ENCODE assay signal across 22 mouse cellular contexts in the genomic region with DNA sequence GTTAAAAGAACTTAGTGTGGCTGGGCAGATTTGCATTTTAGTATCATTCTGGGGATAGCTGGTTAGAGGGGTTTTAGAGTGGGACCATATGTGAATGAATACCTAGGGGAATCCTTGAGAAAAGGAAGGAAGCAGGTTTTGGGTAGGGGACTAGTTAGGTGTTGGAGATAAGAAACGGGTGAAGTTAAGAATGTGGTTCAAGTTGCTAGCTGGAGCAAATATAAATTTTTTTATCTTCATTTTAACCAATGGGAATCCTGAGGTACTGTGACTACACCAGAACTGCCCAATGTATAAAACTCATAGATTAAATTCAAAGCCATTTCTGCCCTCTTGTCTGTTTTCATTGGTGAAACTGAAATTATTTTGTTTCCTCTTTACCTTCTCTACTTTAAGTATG. TPM values are rescaled to one million over a fixed set of nuclear protein-coding genes. Genes with fewer than 3 reads are reported as not detected.
DNase-seq lines count a peak whose midpoint lies in the region; ATAC-seq and TF ChIP-seq lines count a peak whose summit lies in the region.
"Had no signal": no experiment of that assay in that cellular context is flagged by ENCODE, and none has a peak within 500 bp of the region (broad histone marks: within the 10 kb centered on the region; RNA-seq: fewer than 3 reads in every experiment).

No protein-coding gene starts in this region.

- H3K4me1 ChIP-seq in erythroblast, embryonic 14.5 days (ENCODE audit: control insufficient read depth): peaks cover 74% of the 10 kb centered on the region
- H3K4me1 ChIP-seq in heart, embryonic 14.5 days (ENCODE audit: control insufficient read depth in 2 of 2, insufficient read depth in 2 of 2, low read length in 2 of 2): peaks cover 2 to 39% of the 10 kb centered on the region in 2 experiments; a peak in 3 of 4 replicates
- H3K4me1 ChIP-seq in heart, embryonic 16.5 days (ENCODE audit: control insufficient read depth, insufficient read depth, low read length): peaks cover 22% of the 10 kb centered on the region
- H3K4me1 ChIP-seq in liver, postnatal 0 days (ENCODE audit: insufficient read depth): peaks cover 59% of the 10 kb centered on the region

- DNase-seq in heart, postnatal 25 days (ENCODE audit: low spot score): no peak
- no peak for DNase-seq in liver, postnatal 0 days
- no peak for DNase-seq in MN1 (ENCODE audit: low spot score)
- DNase-seq in adrenal gland, adult (ENCODE audit: inconsistent age in 2 of 2, low spot score in 1 of 2): no peak
- DNase-seq: adrenal gland, adult 2 months; cerebellum, postnatal 10 days; gastrocnemius, postnatal 36 days; kidney, adult 18-20 months; kidney, postnatal 25 days; right cerebral cortex, adult 18-20 months; thymus, postnatal 4 days had no signal

- 24% methylated on average over 1 of the region's 1 CpGs for WGBS in heart, embryonic 14.5 days
- WGBS in heart, embryonic 16.5 days: 41% methylated on average over 1 of the region's 1 CpGs
- WGBS in liver, postnatal 0 days (ENCODE audit: insufficient replicate concordance): 30% methylated on average over 1 of the region's 1 CpGs

- H3K4me2 ChIP-seq in heart, embryonic 14.5 days (ENCODE audit: low read length): peak overlapping the region; percentile 83
- H3K4me2 ChIP-seq in heart, embryonic 16.5 days (ENCODE audit: low read depth, low read length): peak overlapping the region; percentile 77
- peak overlapping the region; percentile 92 for H3K4me2 ChIP-seq in liver, postnatal 0 days (ENCODE audit: low read depth, low read length)
- H3K4me2 ChIP-seq: embryonic facial prominence, embryonic 13.5 days; hindbrain, embryonic 12.5 days; neural tube, embryonic 12.5 days had no signal

- H3K9me3 ChIP-seq in erythroblast, embryonic 14.5 days (ENCODE audit: control insufficient read depth, low read length): no peaks in the 10 kb centered on the region
- H3K9me3 ChIP-seq in heart, embryonic 14.5 days (ENCODE audit: control insufficient read depth, low read length): no peaks in the 10 kb centered on the region
- no peaks in the 10 kb centered on the region for H3K9me3 ChIP-seq in heart, embryonic 16.5 days (replicated peaks; ENCODE audit: control insufficient read depth, low read length)
- H3K9me3 ChIP-seq in liver, postnatal 0 days (ENCODE audit: low read length): no peaks in the 10 kb centered on the region
- H3K9me3 ChIP-seq: embryonic facial prominence, embryonic 13.5 days; G1E; hindbrain, embryonic 12.5 days; midbrain, embryonic 10.5 days; neural tube, embryonic 12.5 days had no signal

- TF ChIP-seq CTCF in liver, postnatal 0 days (IDR thresholded peaks at IDR 0.05; ENCODE audit: low read depth): no peak

- no peaks in the 10 kb centered on the region for H3K27me3 ChIP-seq in erythroblast, embryonic 14.5 days (ENCODE audit: control insufficient read depth)
- no peaks in the 10 kb centered on the region for H3K27me3 ChIP-seq in heart, embryonic 14.5 days (ENCODE audit: control insufficient read depth, insufficient read depth, low read length)
- H3K27me3 ChIP-seq in heart, embryonic 16.5 days (ENCODE audit: control insufficient read depth, insufficient read depth, low read length): no peaks in the 10 kb centered on the region
- no peaks in the 10 kb centered on the region for H3K27me3 ChIP-seq in liver, postnatal 0 days (ENCODE audit: insufficient read depth, low read length)
- H3K27me3 ChIP-seq: embryonic facial prominence, embryonic 13.5 days; hindbrain, embryonic 12.5 days; neural tube, embryonic 12.5 days had no signal

- H3K27ac ChIP-seq in heart, embryonic 14.5 days (replicated peaks in 1 of 2; ENCODE audit: control insufficient read depth in 1 of 2, insufficient read depth in 1 of 2, low read depth in 2 of 2, low read length in 2 of 2): no peak overlapping the region
- no peak overlapping the region for H3K27ac ChIP-seq in heart, embryonic 16.5 days (ENCODE audit: low read length)
- peak overlapping the region; percentile 13; the same call in 1 of the 2 replicates for H3K27ac ChIP-seq in liver, postnatal 0 days (ENCODE audit: low read depth)
- H3K27ac ChIP-seq: embryonic facial prominence, embryonic 13.5 days; hindbrain, embryonic 12.5 days; macrophage; midbrain, embryonic 10.5 days; neural tube, embryonic 12.5 days had no signal

- peak overlapping the region; percentile 100 for H3K9ac ChIP-seq in heart, embryonic 14.5 days (ENCODE audit: low read length)
- H3K9ac ChIP-seq in heart, embryonic 16.5 days (ENCODE audit: low read length): peak overlapping the region; percentile 99; the same call in 1 of the 2 replicates
- peak overlapping the region; percentile 93 for H3K9ac ChIP-seq in liver, postnatal 0 days (replicated peaks)
- H3K9ac ChIP-seq: embryonic facial prominence, embryonic 13.5 days; hindbrain, embryonic 12.5 days; neural tube, embryonic 12.5 days had no signal

- TF ChIP-seq EP300 in liver, postnatal 0 days (IDR thresholded peaks at IDR 0.05; ENCODE audit: low read depth): no peak

- peak overlapping the region; percentile 100 for H3K4me3 ChIP-seq in erythroblast, embryonic 14.5 days (replicated peaks)
- peak overlapping the region in 1 of 2 experiments; percentile 98; a peak in 2 of 4 replicates for H3K4me3 ChIP-seq in heart, embryonic 14.5 days (ENCODE audit: control insufficient read depth in 1 of 2, insufficient read depth in 1 of 2, low read depth in 1 of 2, low read length in 2 of 2)
- peak overlapping the region; percentile 95 for H3K4me3 ChIP-seq in heart, embryonic 16.5 days (ENCODE audit: low read length)
- H3K4me3 ChIP-seq in liver, postnatal 0 days (ENCODE audit: low read depth, low read length): peak overlapping the region; percentile 85
- H3K4me3 ChIP-seq: embryonic facial prominence, embryonic 13.5 days; hindbrain, embryonic 12.5 days; midbrain, embryonic 10.5 days; neural tube, embryonic 12.5 days had no signal

- no peak for ATAC-seq in erythroblast, adult 5-6 weeks (replicated peaks; ENCODE audit: low FRiP score, poor library complexity, severe bottlenecking)
- no peak for ATAC-seq in heart, embryonic 14.5 days (ENCODE audit: insufficient number of reproducible peaks, insufficient read depth, low FRiP score, low read depth)
- no peak for ATAC-seq in heart, embryonic 16.5 days (replicated peaks; ENCODE audit: extremely low read depth, insufficient read depth, low FRiP score)
- no peak for ATAC-seq in liver, postnatal 0 days
- ATAC-seq: forebrain, embryonic 16.5 days had no signal

- peaks cover 68% of the 10 kb centered on the region for H3K36me3 ChIP-seq in erythroblast, embryonic 14.5 days (ENCODE audit: control insufficient read depth)
- no peaks in the 10 kb centered on the region for H3K36me3 ChIP-seq in heart, embryonic 14.5 days (ENCODE audit: control insufficient read depth, insufficient read depth, low read length)
- no peaks in the 10 kb centered on the region for H3K36me3 ChIP-seq in heart, embryonic 16.5 days (ENCODE audit: control insufficient read depth, insufficient read depth)
- H3K36me3 ChIP-seq in liver, postnatal 0 days (replicated peaks; ENCODE audit: insufficient read depth, low read length): peaks cover 4% of the 10 kb centered on the region; the same call in 1 of the 2 replicates
- H3K36me3 ChIP-seq: embryonic facial prominence, embryonic 13.5 days; hindbrain, embryonic 12.5 days; midbrain, embryonic 10.5 days; neural tube, embryonic 12.5 days had no signal

- intact Hi-C loops in heart, postnatal 25 days (cut with DNase I): loop anchor here (10.0 kb wide), 1 partner anchor 127 kb away; a partner anchor contains a TSS

RNA-seq across cellular contexts. Expression of a gene that starts 2.8 kb away (rescaled TPM):
- 12.8 and 18.6 TPM in 2 replicates for polyA plus RNA-seq in erythroblast, embryonic 14.5 days (2012)
- total RNA-seq in erythroblast, adult 5-6 weeks (2015; ENCODE audit: low replicate concordance): 342 and 346 TPM in 2 replicates
- total RNA-seq in erythroblast, adult 5-6 weeks (2017; ENCODE audit: low replicate concordance): 603 and 703 TPM in 2 replicates
- 82.5 and 89.5 TPM in 2 replicates for polyA plus RNA-seq in heart, embryonic 14.5 days (2014; fragmentation: Nextera tagmentation; extraction: Ambion mirVana)
- 100 to 1,000 TPM; 166 to 175 TPM for total RNA-seq in heart, postnatal 25 days (2021)
- 79.9 and 84.1 TPM in 2 replicates for polyA plus RNA-seq in heart, embryonic 16.5 days (2015; fragmentation: Nextera tagmentation; extraction: Ambion mirVana)
- 62.7 and 69.6 TPM in 2 replicates for polyA plus RNA-seq in liver, postnatal 0 days (2015; fragmentation: Nextera tagmentation; extraction: Ambion mirVana)
